Mouse (Mus musculus) stomach, embryonic 14.5 days (tissue): ENCODE data around the gene Cbx7. TPM values are rescaled to one million over a fixed set of nuclear protein-coding genes. Genes with fewer than 3 reads are reported as not detected.
A peak's percentile ranks its signal among the peaks of the same experiment; 100 is the strongest.

Source experiments
- ATAC-seq: fragments of 200-750 bp; cut with Nextera tagmentation; 2 replicates; pipeline ENCODE4 v1.8.0; 2017; ENCODE audit warnings: low read depth, moderate TSS enrichment; ENCODE audit not compliant: insufficient number of reproducible peaks, insufficient read depth, low FRiP score
- H3K27ac ChIP-seq: fragments of 300-500 bp; sonication (generic); 2 replicates; pipeline ENCODE4 v1.5.1; 2014; ENCODE audit warnings: mild to moderate bottlenecking, low read length, moderate library complexity, mixed read lengths
- H3K27me3 ChIP-seq: fragments of 300-500 bp; sonication (generic); 2 replicates; pipeline ENCODE4 v1.6.1; 2014; ENCODE audit warnings: low read length, control low read depth, mixed read lengths; ENCODE audit not compliant: control insufficient read depth, insufficient read depth
- H3K36me3 ChIP-seq: fragments of 300-500 bp; sonication (generic); 2 replicates; pipeline ENCODE4 v1.6.1; 2014; ENCODE audit warnings: mild to moderate bottlenecking, control low read depth, low read length, moderate library complexity, mixed read lengths; ENCODE audit not compliant: control insufficient read depth, insufficient read depth
- H3K4me1 ChIP-seq: fragments of 300-500 bp; sonication (generic); 2 replicates; pipeline ENCODE4 v1.6.1; 2014; ENCODE audit warnings: low read length, control low read depth, mixed read lengths; ENCODE audit not compliant: control insufficient read depth, insufficient read depth
- H3K4me2 ChIP-seq: fragments of 300-500 bp; sonication (generic); replicated peaks from 2 replicates; pipeline ENCODE4 v1.6.1; 2014; ENCODE audit warnings: low read depth, low read length, control low read depth
- H3K4me3 ChIP-seq: fragments of 300-500 bp; sonication (generic); 2 replicates; pipeline ENCODE4 v1.5.1; 2014; ENCODE audit warnings: low read depth, low read length, control low read depth
- H3K9ac ChIP-seq: fragments of 300-500 bp; sonication (generic); replicated peaks from 2 replicates; pipeline ENCODE4 v1.6.1; 2014; ENCODE audit warnings: low read depth, mild to moderate bottlenecking, control low read depth, low read length, moderate library complexity, mixed read lengths
- H3K9me3 ChIP-seq: fragments of 300-500 bp; sonication (generic); 2 replicates; pipeline ENCODE4 v1.6.1; 2016; ENCODE audit warnings: low read depth, low read length, control low read depth; ENCODE audit not compliant: control insufficient read depth
- WGBS: fragments of 180-500 bp; shearing (Covaris S2); extraction: QIAGEN DNeasy Blood & Tissue Kit; methylation state at CpG from one replicate; pipeline ENCODE4 v1.1.7; 2014; 5-methylcytosine and 5-hydroxymethylcytosine counted together
- polyA plus RNA-seq: library from polyadenylated mRNA; unstranded; fragments of >200 nt; fragmentation: Nextera tagmentation; extraction: Ambion mirVana; gene quantifications from 2 replicates; pipeline ENCODE4 v1.2.1, GENCODE M21; 2014

The Cbx7 gene
- polyA plus RNA-seq, 1 experiment from 2014 or later: 5.8 TPM

DNA sequence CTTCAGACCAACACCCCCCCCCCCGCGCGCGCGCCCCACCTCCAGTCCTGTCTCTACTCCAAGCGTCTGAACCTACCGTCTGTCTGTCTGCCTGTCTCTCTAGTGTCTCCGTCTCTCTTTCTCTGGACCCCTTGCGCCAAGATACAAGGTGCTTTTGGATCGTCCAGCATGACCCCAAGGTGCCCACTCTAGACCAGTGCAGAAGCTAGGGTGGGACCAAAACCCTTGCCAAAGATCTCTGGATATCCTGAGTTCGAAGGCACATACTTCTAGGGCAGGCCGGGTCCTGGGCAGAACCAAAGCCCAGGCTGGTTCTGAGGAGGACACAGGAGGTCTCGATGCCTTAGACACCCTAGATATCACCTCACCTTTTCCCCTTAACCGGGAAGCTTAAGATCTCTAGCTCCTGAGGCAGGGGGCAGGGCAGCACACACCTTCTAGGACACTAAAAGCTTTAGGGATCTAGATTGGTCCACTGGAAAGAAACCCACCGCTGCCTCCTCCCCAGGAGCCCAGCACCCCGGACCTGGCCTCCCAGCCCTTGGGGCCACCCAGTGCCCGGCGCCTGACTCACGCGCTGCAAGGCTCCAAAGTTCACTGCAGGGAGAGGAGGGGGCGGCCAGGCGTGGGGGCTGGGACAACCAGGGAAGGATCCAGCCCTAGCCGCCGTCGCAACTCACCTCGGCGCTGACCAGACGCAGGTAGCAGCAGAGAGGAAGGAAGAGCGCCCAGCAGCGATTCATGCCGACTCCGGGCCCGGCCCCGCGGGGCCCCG is 42.5 kb upstream of the Cbx7 start:
- H3K27me3 ChIP-seq: peaks cover 21% of the 10 kb centered on the region

GRCm38 (mm10) chr15:80012527-80013201 is 41.7 kb upstream of the Cbx7 start:
- peak overlapping the region; percentile 98 for H3K4me2 ChIP-seq
- WGBS: 1% methylated on average over 52 of the region's 60 CpGs
- H3K36me3 ChIP-seq: no peaks in the 10 kb centered on the region
- H3K9ac ChIP-seq: peak overlapping the region; percentile 74
- peak overlapping the region; percentile 78 for H3K27ac ChIP-seq
- H3K27me3 ChIP-seq: peaks cover 21% of the 10 kb centered on the region
- peak; percentile 83 for ATAC-seq
- H3K4me3 ChIP-seq: peak overlapping the region; percentile 57
- no peaks in the 10 kb centered on the region for H3K9me3 ChIP-seq
- peaks cover 25% of the 10 kb centered on the region for H3K4me1 ChIP-seq

More for the DNA sequence above, 42.5 kb upstream of the Cbx7 start:
- 2% methylated on average over 36 of the region's 36 CpGs for WGBS
- Histone ChIP-seq H3K9ac (peak overlapping the region; percentile 74; the same call in 1 of the 2 replicates), H3K4me3 (peak overlapping the region; percentile 57), H3K4me1 (peaks cover 25% of the 10 kb centered on the region), H3K9me3 (no peaks in the 10 kb centered on the region), H3K27ac (peak overlapping the region; percentile 78), H3K4me2 (peak overlapping the region; percentile 98), H3K36me3 (no peaks in the 10 kb centered on the region)
- ATAC-seq: 0 out of 2 replicates have a peak, but pooled peaks have one; percentile 15

DNA sequence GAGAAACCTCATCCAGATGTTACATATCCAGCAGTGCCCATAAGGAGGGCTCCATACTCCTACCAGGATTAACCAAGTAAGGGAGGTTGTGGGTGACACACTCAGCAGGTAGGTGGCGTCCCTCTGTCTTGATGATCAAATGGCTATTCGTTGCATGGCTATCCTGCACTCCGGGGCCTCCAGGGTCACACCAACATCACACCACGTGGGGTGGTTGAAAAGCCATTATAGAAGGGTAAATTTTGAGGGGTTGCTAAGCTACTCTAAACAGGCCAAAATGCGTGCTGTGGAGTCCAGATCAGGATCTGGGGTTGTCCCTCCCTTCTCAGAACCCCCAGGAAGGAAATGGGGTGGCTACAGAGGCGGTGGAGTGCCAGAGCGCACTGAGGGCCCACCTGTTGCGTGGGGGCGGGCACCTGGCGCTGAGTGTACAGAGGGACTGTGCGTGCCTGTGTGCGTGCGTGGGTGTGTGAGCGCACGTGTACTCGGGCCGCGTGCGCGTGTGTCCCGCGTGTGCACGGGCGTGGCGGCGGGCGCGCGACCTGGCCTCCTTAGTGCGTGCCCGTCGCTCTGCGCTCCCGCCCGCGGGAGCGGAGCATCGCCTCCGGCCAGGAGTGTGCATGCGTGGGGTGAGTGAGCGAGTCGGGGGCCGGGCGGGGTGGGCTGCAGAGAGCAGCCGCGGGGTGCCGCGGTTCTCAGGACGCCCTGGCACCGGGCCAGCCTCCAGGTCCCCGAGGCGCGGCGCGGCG is 41.0 kb upstream of the Cbx7 start:
- H3K27ac ChIP-seq: peak overlapping the region; percentile 78; the same call in 1 of the 2 replicates
- H3K27me3 ChIP-seq: peaks cover 21% of the 10 kb centered on the region
- H3K9ac ChIP-seq: peak overlapping the region; percentile 74
- no peaks in the 10 kb centered on the region for H3K9me3 ChIP-seq
- under 1% methylated on average over 43 of the region's 56 CpGs for WGBS
- H3K4me1 ChIP-seq: peaks cover 25% of the 10 kb centered on the region
- ATAC-seq: no peak
- H3K4me2 ChIP-seq: peak overlapping the region; percentile 98
- H3K4me3 ChIP-seq: peak overlapping the region; percentile 57
- H3K36me3 ChIP-seq: no peaks in the 10 kb centered on the region

DNA sequence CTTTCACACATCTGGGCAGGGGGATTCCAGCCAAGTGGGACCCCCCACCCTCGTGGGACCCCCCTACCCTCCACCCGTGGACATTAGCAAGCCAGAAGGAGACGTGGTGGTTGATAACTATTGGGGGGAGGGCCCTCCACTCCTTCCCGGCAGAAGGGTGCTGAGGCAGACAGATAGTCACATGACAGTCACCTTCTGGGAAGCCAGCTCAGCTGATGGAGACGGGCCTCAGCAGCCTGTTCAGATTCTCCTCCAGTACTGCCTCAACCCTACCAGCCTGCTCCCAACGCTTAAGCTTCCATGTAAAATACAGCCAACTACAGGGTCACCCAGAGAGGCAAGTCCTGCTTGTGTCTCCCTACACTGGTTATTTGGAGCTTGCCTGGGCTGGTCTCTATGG is 40.3 kb upstream of the Cbx7 start:
- WGBS: 30% methylated on average over 6 of the region's 6 CpGs
- H3K9ac ChIP-seq: no peak overlapping the region

GRCm38 (mm10) chr15:80010182-80010558 is 39.3 kb upstream of the Cbx7 start:
- WGBS: 36% methylated on average over 7 of the region's 7 CpGs
- H3K4me1 ChIP-seq: peaks cover 25% of the 10 kb centered on the region
- H3K4me2 ChIP-seq: no peak overlapping the region
- peaks cover 15% of the 10 kb centered on the region; the same call in 1 of the 2 replicates for H3K27me3 ChIP-seq
- H3K36me3 ChIP-seq: no peaks in the 10 kb centered on the region
- H3K9me3 ChIP-seq: no peaks in the 10 kb centered on the region
- no peak overlapping the region for H3K4me3 ChIP-seq
- no peak for ATAC-seq
- no peak overlapping the region for H3K27ac ChIP-seq
- H3K9ac ChIP-seq: no peak overlapping the region; the same call in 1 of the 2 replicates

More for the DNA sequence above, 40.3 kb upstream of the Cbx7 start:
- Histone ChIP-seq H3K27me3 (peaks cover 21% of the 10 kb centered on the region), H3K27ac (no peak overlapping the region), H3K4me3 (no peak overlapping the region), H3K4me1 (peaks cover 25% of the 10 kb centered on the region), H3K4me2 (peak overlapping the region; percentile 10; the same call in 1 of the 2 replicates), H3K9me3 (no peaks in the 10 kb centered on the region), H3K36me3 (no peaks in the 10 kb centered on the region)
- no peak for ATAC-seq

- Histone ChIP-seq H3K27me3 (peaks cover 11% of the 10 kb centered on the region; the same call in 1 of the 2 replicates), H3K4me3 (no peak overlapping the region), H3K4me2 (no peak overlapping the region), H3K27ac (no peak overlapping the region), H3K9ac (no peak overlapping the region), H3K4me1 (peaks cover 19% of the 10 kb centered on the region), H3K9me3 (no peaks in the 10 kb centered on the region), H3K36me3 (no peaks in the 10 kb centered on the region)
- WGBS: 40% methylated on average over 12 of the region's 12 CpGs
- ATAC-seq: no peak
Measured at GRCm38 (mm10) chr15:80009421-80010181, 38.7 kb upstream of the Cbx7 start.

DNA sequence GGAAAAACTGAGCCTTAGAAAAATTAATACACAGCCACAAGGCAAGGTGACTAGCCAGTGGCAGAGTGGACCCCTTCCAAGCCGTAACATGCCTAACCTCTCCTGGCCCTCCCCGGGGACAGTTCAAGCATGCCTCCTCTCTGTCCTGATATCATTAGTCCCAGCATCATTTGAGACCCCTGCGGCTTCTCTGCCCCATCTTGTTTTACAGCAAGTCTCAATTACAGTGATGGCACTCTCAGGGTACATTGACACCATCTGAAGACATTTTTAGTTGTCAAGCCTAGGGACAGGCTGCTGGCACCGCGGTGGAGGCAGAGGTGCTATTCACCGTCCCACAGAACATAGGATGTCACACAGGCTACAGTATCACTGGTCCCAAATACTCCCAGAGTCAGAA is 37.5 kb upstream of the Cbx7 start:
- Histone ChIP-seq H3K9ac (no peak overlapping the region), H3K27me3 (peaks cover 4% of the 10 kb centered on the region; the same call in 1 of the 2 replicates), H3K36me3 (no peaks in the 10 kb centered on the region), H3K27ac (no peak overlapping the region), H3K9me3 (no peaks in the 10 kb centered on the region), H3K4me3 (no peak overlapping the region), H3K4me1 (peaks cover 9% of the 10 kb centered on the region), H3K4me2 (no peak overlapping the region)
- no peak for ATAC-seq
- WGBS: 83% methylated on average over 6 of the region's 6 CpGs
